Mouse (Mus musculus) embryonic fibroblast, embryonic 13.5 days (primary cell): ENCODE results near the gene Chst5.

ENCODE experiments used
- CTCF ChIP-seq: IDR thresholded peaks from 2 replicates; pipeline ENCODE4 v1.5.1; 2011; ENCODE audit warnings: mild to moderate bottlenecking, control low read depth, low read length, moderate library complexity, borderline replicate concordance; ENCODE audit not compliant: insufficient read depth
- POLR2A ChIP-seq: IDR thresholded peaks from 2 replicates; pipeline ENCODE4 v1.6.1; 2011; ENCODE audit warnings: low read depth, mild to moderate bottlenecking, control low read depth, low read length, moderate library complexity

DNA sequence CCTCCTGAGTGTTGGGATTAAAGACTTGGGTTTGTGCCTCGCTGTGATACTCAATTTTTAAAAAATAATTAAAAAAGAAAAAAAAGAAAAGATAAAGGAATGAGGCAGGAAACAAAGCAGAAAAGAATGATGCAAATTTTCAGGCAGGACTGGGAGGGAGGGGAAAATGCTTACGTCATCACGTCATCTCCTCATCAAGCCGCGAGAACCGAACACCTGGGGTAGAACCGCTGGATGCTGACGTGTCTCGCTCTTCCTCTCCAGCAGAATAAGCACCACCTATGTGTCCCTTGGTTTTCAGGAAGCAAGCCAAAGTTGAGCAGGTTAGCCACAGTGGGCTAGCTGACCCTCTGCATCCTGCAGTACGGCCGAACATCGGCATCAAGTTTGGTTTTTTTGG lies 54.3 kb downstream of the Chst5 start:
- TF ChIP-seq CTCF = no peak
- no peak for TF ChIP-seq POLR2A
